Mouse (Mus musculus) cortical plate, adult 2 months (tissue): ENCODE measurements around the gene Krtap4-8.
"Not testable (repeated sequence)": the region's sequence is repeated elsewhere in the genome, so short reads cannot be mapped to it uniquely, and the experiment has no call there.

ENCODE experiments used
- CTCF ChIP-seq: fragments of 200-500 bp; IDR thresholded peaks from 2 replicates; pipeline ENCODE4 v1.5.1; 2011; ENCODE audit warnings: mild to moderate bottlenecking, control low read depth, low read length; ENCODE audit not compliant: insufficient read depth; ENCODE audit errors: extremely low read depth
- POLR2A ChIP-seq: fragments of 200-500 bp; IDR thresholded peaks from 2 replicates; pipeline ENCODE4 v1.6.1; 2011; ENCODE audit warnings: mild to moderate bottlenecking, low read length, control low read depth; ENCODE audit not compliant: insufficient read depth; ENCODE audit errors: extremely low read depth

- not testable (repeated sequence) for TF ChIP-seq CTCF, POLR2A
Observed at GRCm38 (mm10) chr11:99804346-99804745, 23.8 kb upstream of the Krtap4-8 start, which contains the start of gene Gm11554.
